Mouse (Mus musculus) G1E (cell line): Measurements from ENCODE around the gene Zfp507.

Source experiments
- CTCF ChIP-seq: IDR thresholded peaks from 2 replicates; pipeline ENCODE4 v1.5.1; 2012; ENCODE audit warnings: low read depth, low read length, inconsistent platforms, mixed read lengths
- GATA1 ChIP-seq: IDR thresholded peaks from 2 replicates; pipeline ENCODE4 v1.6.1; 2012; ENCODE audit warnings: borderline replicate concordance, low read length, inconsistent platforms, mixed read lengths
- GATA2 ChIP-seq: IDR thresholded peaks from 2 replicates; pipeline ENCODE4 v1.6.1; 2012; ENCODE audit warnings: low read depth, low read length, inconsistent platforms, borderline replicate concordance
- POLR2AphosphoS5 ChIP-seq: IDR thresholded peaks from 2 replicates; pipeline ENCODE4 v1.6.1; 2012; ENCODE audit warnings: low read depth, low read length, inconsistent platforms; ENCODE audit not compliant: insufficient replicate concordance
- TAL1 ChIP-seq: conservative IDR thresholded peaks from 2 replicates; pipeline ENCODE4 v1.6.1; 2012; ENCODE audit warnings: low read depth, low read length, inconsistent platforms, mixed read lengths

- TF ChIP-seq GATA1 (no peak), CTCF (no peak), POLR2AphosphoS5 (no peak), TAL1 (no peak), GATA2 (no peak)
Observed at GRCm38 (mm10) chr7:35753319-35754032, 49.3 kb downstream of the Zfp507 start.
